Mouse (Mus musculus): ENCODE data around the gene Edem2.

The Edem2 gene

DNA sequence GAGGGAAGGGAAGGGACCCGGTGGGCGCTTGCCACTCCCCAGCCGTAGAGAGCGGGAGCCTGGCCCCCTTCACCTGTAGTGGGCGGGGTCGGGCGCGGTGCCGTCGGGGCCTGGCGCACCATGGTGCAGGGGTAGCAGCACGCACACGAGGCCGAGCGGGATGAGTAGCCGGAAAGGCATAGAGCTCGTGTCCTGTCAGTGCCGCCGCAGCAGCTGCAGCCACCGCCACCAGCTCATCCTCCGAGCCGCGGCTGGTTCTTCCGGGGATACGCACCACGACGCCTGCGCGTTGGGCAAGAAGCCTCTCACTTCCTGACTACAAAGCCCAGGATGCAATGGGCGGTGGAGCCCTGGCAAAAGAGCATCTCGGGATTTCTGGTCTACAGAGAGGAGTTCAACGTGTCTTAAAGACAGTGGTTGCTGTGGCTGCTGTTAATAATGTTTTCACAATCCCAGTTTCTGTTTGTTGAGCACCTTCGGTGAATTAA lies at the start of gene Edem2:
TSS of gene Edem2 (minus strand) at position 318 of the 488 bp plus-strand sequence.
- peak; percentile 97 for DNase-seq (ENCODE audit: low spot score)

DNA sequence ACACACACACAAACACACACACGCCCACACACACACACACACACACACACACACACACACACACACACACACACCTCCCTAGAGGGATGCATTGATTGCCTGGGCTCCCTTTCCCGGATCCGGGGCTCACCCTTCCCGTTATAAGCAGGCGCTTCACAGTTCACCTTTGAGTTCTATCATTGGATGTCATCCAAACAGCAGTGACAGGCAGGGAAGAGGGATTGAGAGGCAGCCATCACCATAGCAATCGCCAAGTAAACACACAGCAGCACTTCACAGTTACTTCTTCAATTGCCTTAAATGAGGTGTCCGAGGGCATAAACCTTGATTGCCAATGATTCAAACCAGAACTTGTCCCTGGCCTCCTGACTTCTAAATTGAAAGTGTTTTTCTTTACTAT lies 49.8 kb upstream of the Edem2 start:
- no peak for DNase-seq (ENCODE audit: low spot score)

DNA sequence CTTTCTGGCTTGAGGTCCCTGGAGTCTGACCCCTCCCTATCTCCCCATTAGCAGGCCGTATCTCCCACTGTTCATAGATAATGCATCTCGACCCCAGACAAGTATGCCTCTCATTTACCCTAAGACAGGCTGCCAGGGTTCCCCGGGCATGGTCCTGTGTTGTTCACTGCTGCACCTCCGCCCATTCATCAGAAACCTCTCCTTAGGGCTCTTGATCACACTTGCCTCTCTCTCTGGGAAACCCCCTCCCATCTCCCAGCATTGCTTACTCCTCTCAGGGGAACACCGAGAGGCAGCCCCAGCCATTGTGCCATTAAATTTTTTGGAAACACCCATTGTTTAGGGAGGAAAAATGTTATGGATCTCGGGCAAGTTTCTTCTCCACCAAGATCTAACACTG lies 48.7 kb upstream of the Edem2 start:
- no peak for DNase-seq (ENCODE audit: low spot score)

DNA sequence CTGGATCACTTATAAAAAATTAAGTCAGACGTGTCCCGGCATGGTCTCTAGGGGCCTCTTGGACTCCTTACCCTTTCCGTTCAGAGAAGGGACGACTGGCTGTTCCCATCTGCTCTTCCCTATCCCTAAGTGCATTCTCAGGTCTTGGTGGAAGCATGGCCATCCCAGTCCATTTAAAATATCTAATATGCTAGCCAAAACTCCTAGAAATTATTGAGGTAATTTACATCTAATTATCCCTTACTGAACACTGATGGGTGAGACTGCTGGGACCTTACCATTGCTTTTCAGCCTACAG lies 48.4 kb upstream of the Edem2 start:
- no peak for DNase-seq (ENCODE audit: low spot score)

GRCm38 (mm10) chr2:155776824-155777687 lies 47.8 kb upstream of the Edem2 start:
- DNase-seq (ENCODE audit: low spot score) = no peak

DNA sequence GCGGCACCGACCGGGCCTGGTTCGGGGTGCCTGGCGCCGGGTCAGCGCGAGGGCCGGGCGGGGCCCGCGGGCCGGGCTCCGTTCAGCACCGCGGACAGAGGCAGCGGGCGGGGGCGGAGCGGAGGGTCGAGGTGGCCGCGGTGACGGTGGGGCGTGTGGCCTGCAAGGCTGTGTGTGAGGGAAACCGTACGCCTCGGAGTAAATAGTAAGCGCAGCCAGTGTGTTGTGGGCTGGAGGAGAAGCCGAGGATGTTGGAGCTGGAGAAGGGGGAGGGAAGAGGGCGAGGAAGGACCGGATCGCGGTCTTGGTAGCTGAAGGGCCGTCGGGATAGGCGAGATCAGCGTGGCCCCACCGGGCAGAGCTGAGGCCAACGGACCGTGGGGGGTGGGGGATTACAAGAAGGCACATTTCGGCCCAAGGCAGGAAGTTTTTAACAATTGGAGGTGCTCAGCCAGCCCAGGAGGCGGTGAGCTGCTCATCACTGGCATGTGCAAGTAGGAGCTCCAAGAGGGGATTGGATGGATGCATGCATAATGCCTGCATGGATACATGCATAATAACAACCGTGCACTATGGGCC lies 46.5 kb upstream of the Edem2 start:
- DNase-seq (ENCODE audit: low spot score) = peak; percentile 86

DNA sequence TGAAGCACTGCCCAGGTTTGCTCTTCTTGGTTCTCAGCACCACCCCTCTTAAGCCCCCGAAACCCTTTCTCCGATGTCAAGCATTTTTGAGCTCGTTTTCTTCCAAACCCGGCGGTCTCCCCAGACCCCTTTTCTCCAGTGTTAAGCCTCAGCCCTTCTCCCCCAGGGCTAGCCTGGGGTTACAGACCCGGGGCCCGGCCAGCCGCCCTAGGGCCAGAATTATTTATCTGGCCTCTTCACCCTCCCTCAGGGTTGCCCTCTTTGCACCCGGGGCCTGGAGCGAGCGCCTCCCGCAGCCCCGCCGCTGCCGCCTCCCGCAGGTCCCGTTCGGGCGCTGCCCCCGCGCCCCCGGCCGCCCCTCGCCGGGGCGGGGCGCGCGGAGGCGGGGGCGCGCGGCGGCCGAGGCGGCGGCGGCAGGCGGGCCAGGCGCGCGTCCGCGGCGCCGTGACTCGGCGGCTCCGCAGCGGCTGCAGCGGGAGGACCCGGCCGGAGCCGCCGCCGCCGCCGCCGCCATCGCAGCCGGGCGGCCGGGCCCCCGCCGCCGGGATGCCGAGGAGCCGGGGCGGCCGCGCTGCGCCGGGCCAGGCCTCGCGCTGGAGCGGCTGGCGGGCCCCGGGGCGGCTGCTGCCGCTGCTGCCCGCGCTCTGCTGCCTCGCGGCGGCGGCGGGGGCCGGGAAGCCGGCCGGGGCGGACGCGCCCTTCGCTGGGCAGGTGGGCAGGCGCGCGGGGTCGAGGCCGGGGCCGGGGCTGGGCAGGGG lies 45.8 kb upstream of the Edem2 start, which contains the start of gene Mmp24:
TSS of gene Mmp24 (plus strand) at position 416 of the 758 bp plus-strand sequence.
- DNase-seq (ENCODE audit: low spot score) = no peak

GRCm38 (mm10) chr2:155774261-155774926 lies 45.1 kb upstream of the Edem2 start:
- no peak for DNase-seq (ENCODE audit: low spot score)

GRCm38 (mm10) chr2:155773664-155774063 lies 44.4 kb upstream of the Edem2 start:
- no peak for DNase-seq (ENCODE audit: low spot score)

DNA sequence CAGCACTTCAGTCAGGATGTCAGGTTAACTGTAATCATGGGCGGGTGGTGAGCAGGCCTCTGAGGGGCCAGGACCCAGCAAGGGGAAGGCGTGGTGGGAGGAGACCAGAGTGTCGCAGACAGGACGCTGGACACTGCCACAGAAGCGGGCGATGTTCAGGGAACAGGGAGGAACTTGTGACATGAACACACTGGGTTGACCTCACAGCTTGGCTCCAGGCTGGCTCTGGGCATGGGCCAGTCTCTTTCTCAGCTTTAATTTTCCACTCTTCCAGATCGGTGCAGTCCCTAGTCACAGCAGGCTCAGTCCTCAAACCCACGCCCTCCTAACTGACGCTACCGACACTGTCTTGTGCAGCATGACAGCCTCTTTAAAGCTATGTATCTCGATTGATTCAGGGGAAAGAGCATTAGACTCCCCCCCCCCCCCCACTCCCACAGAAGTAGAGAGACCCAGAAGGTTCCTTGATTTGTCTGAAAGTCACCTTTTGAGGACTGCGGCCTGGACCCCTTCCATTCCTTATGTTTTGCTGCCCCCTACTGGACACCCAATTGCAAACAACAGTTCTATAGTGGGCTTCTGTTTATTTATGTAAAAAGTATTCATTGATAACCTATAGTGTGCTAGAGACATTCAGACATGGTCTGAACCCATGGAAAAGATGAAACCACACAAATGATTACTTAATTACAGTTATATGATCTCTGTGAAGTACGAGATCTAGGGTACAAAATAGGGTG lies 35.6 kb upstream of the Edem2 start:
- DNase-seq (ENCODE audit: low spot score) = peak; percentile 89

DNA sequence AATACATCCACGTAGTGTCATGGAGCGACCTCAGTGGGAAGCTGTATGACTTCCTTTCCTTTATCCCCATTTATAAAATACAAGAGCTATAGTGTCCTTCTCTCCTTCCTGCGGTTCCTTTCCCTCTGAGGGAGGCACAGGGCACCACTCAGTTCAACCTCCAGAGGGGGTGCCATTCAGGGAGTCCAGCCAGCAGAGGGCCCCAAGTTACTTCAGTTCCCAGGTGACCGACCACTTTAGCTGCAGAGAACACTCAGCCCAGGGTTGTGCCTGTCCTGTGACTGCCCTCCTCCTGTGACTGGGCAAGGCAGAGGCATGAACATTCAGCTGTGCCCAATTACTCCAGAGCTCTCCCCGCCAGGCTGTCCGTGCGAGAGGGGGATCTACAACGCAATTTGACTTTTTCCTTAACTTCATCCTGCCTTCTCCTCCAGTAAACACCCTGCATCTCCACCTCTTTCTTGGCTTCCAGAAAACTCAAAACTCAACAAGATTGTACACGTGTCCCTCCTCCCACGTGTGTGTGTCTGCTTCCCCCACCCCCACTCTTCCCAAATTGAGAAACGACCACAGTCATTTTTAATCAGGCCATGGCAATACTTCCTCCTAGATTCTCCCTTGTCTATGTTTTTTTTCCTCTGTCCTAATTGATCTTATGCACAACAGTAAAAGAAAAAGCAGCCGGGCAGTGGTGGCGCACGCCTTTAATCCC lies 27.7 kb upstream of the Edem2 start:
- peak; percentile 16 for DNase-seq (ENCODE audit: low spot score)

DNA sequence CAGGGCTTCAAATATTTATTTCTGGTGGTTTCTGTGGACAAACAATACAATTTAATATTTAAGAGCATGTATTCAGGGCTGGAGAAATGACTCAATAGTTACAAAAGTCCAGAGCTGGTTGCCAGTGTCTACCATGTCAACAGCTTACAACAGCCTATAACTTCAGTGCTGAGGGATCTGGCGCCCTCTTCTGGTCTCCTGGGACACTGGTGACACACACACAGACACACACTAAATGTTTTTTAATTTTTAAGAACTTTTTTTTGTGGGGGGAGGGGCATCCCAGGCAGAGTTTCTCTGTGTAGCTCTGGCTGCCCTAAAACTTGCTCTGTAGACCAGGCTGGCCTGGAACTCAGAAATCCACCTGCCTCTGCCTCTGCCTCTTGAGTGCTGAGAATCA lies 26.5 kb upstream of the Edem2 start:
- peak; percentile 64 for DNase-seq (ENCODE audit: low spot score)

- peak; percentile 67 for DNase-seq (ENCODE audit: low spot score)
These were observed 21.9 kb upstream of the Edem2 start, which contains the start of gene Procr for GRCm38 (mm10) chr2:155751014-155751786. Gene Procr (plus strand): TSS chr2:155751117.

DNA sequence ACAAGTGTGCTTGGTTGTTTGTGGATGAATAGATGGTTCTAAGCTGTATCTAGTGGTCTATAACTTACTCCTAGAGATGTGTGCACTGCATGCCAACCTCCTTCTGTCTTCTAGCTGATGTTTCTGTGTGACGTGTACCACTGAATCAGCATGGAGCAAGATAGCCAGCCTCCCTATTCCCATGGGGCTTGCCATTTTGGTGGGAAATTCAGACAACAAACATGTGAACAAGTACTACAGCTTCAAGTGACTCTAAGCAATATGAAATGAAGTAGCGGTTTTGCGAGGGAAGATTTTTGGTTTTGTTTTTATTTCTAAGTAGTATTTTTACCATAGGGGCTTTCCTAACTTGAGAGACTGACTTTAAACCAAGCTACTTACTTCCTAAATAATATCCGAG lies 20.1 kb upstream of the Edem2 start:
- no peak for DNase-seq (ENCODE audit: low spot score)

- no peak for DNase-seq (ENCODE audit: low spot score)
These were observed 16.2 kb upstream of the Edem2 start for GRCm38 (mm10) chr2:155745487-155745886.

DNA sequence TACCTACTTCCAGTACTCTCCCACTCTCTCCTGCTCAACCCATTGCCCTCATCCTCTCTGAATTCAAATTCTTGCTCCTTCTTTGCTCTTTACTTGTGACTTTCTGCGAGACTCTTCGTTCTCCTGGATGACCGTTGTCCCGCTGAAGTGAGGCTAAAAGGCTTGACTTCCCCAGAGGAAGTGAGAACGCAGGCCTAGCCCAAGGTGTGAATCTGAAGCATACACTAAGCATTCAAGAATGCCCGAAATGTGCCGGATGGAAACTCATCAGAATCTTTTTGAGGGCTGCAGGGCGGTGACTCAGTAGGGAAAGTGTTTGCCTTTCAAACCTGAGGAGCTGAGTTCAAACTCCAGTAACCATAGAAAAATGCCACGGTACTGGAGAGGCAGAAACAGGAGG lies 14.1 kb upstream of the Edem2 start:
- no peak for DNase-seq (ENCODE audit: low spot score)

DNA sequence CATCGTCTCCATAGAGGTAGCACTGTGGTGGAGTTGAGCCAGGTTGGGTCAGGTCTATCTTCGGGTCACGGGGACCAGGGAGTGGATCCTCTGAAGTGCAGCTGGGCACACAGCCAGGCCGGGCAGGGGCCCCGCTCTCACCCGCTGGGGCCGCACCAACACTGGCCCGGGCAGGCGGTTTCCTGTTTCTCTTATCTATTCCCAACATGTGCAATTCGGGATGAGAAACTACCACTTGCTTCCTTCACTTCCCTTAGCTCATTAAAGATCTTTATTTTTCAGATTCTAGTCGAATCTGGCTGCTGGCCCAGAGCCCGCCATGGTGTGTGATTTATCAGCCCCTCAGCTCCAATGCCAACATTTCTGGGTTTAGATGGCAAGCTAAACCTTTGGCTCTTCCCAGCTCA lies 13.7 kb upstream of the Edem2 start:
- DNase-seq (ENCODE audit: low spot score) = no peak

GRCm38 (mm10) chr2:155742211-155742610 lies 12.9 kb upstream of the Edem2 start:
- DNase-seq (ENCODE audit: low spot score) = no peak

DNA sequence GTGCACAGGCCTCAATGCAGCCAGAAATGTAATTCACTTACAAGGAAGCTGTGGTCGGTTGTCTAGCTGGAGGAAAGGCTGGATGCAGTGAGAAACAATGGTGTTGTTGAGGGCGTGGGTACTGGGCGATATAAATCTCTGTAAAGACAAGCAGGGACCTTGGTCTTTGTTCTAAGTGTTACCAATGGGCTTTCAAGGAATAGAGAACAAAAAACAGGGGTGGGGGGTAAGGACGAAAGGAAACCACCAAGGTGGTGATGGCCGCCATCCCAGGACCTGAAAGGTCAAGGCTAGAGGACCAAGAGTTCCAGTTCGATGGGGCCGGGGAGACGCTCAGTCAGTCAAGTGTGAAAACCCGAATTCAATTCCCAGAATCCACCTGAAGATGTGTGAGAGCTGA lies 8.5 kb upstream of the Edem2 start:
- DNase-seq (ENCODE audit: low spot score) = no peak

DNA sequence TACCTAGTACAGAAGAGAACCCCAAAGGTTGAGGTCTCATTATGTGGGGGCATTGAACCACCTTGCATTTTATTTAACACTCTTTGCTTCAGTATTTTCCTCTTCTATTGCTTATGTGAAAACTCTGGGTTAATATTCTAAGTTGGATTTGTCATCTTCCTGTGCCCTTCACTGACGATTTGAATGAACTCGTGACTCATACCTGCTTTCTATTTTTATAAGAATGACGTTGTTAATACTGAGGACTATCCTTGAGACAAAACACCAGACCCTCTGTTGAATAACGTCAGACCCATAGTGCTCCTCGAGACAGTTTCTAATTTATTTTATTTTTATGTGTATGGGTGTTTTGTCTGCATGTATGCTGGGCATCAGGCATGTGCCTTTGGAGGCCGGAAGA lies 7.7 kb upstream of the Edem2 start:
- no peak for DNase-seq (ENCODE audit: low spot score)

Data from embryo, embryonic 10 days (tissue).